Mouse (Mus musculus): ENCODE measurements at regions not wholly inside any gene's neighbourhood (a gene's known extent, or its start where the extent isn't known, plus 50 kb on each side); places are given as distances from the start of the nearest gene placed in this dataset.

GRCm38 (mm10) chr11:89932231-89932865 is 70.3 kb downstream of the Pctp start:
- DNase-seq (ENCODE audit: low spot score in 2 of 2) = peak; percentile 42

DNA sequence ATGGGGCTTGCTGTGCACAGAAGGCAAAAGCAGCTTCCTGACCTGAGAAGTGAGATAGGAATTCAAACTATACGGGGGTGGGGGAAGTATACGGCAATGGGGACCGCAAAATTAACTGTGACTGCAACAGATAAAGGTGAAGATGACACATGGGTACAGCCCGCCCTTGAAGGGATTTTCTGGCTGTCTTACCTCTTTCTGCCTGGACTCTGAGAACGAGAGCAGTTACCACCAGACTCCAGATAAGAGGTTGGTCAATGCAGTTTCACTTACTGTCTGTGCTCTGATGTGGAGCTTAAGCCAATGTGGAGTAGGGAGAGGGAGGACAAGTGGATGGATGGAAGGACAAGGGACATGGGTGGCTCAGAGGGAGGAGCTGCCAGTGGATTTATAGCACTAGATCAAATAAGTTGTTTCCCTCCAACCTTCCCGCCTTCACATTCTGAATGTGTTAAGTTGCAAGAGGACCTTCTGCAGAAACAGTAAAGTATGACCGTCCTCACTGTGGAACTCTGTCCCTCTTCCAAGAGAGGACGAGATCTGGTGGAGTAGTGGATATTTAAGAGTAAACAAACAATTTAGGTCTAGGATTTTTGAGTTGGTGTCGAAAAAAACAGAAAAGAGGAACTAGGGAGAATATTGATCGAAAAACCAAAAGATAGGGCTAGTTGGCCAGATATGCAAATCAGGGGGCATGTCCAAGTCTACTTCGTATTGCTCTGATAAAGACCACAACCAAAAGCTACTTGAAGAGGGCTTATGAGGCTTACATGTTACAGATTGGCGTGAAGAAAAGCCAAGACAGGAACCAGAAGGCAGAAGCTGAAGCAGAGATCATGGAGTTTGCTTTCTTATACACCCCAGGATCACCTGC is 73.3 kb downstream of the Pctp start:
- no peak for DNase-seq (ENCODE audit: low spot score in 2 of 2)

DNA sequence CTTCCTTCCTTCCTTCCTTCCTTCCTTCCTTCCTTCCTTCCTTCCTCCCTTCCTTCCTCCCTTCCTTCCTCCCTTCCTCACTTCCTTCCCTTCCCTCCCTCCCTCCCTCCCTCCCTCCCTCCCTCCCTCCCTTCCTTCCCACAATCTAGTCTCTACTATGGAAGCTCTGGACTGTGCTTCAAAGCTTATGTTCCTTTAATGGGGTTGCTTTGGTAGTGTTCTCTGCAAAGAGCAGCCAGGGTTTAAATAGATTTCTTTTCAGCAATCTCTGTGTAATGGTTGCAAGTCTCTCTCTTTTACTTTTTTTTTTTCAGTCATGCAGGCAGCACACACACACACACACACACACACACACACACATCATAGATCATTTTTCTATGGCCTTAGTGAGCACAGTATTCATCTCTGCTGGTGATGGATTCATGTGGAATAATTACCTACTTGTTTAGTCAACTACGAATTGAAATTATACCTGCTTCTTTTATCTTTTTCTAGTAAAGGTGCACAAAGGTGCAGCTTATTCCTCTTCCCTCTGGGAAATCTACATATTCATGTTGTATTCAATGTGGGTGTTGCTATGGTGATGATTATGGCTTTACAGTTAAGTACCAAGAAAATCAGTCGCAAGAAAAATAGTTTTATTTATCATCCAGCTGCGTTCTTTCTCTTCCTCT is 75.1 kb downstream of the Pctp start:
- no peak for DNase-seq (ENCODE audit: low spot score in 2 of 2)

DNA sequence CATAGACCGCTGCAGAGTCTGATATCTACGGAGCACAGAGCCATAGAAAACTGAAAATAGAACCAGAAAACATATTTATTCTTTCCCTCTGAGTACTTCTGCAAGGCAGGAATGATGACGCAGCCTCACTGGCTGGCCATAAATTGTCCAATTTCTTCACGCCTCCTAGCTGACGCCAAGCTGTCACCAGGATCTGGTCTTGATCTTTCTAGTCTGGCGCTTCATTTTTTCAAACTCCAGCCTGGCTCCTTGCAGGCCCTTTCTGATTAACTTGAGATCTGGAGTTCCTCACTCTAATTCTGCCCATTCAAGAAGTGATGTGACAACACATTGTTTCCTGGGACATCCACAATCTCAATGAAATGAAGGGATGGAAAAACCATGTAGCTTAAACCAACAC is 80.1 kb downstream of the Pctp start:
- no peak for DNase-seq (ENCODE audit: low spot score in 2 of 2)

DNA sequence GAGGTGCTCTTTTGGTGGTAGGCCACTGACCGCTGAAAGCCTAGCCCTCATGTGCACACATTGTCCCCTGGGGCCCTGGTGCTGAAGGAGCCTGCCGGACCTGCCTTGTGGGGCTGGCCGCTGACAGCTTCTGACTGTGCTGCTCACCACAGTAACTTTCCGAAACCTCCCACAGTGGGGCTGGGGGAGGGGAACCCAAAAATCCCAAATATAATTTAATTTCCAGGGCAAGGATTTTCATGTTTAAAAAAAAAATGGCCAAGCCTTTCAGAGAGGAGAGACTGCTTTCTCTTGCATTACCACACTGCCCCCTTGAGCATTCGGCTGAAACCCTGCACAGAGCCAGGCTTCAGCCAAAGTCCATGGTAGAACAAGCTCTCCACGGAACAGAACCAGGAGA is 81.5 kb downstream of the Pctp start:
- DNase-seq (ENCODE audit: low spot score in 2 of 2) = peak; percentile 64 to 70

DNA sequence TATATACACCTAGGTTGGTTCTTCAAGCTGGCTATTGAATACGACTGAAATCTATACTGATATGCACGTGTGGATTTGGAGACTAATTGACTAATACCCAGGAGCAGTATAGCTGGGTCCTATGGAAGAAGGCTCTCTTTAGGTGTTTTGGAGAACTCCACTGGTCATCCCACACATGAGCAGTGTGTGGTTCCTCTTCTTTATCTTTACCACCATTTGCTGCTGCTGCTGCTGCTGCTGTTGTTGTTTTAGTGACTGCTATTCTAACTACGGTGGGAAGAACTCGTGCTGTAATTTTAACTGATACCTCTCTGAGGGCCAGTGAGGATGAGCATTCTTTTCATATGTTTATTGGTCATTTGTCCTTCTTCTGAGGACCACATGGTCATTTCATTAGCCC is 86.9 kb downstream of the Pctp start:
- DNase-seq (ENCODE audit: low spot score in 2 of 2) = no peak

- no peak for DNase-seq (ENCODE audit: low spot score in 2 of 2)
Measured at GRCm38 (mm10) chr11:89914577-89914976, 88.1 kb downstream of the Pctp start.

- DNase-seq (ENCODE audit: low spot score in 2 of 2) = no peak
Measured at GRCm38 (mm10) chr11:89901241-89901740, 101.4 kb downstream of the Pctp start.

GRCm38 (mm10) chr11:89898516-89898915 is 104.2 kb downstream of the Pctp start:
- DNase-seq (ENCODE audit: low spot score in 2 of 2) = no peak

DNA sequence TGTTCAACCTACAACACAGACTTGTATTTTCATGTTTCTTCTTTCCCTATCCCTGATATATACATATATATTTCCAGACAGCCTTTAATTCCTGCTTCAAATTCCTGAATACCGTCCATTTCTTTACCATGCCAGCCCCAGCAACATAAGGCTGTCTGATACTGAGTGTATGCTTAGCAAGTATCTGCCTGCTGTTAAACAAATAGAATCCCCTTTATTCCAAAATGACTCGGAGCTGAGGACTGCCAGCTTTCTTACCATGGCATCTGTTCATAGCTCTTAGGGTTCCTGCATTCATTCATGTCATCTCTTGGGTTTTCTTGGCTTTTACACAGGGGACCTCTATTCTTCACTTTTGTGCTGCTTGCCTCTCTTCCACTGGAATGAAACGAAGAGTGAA is 105.8 kb downstream of the Pctp start:
- DNase-seq (ENCODE audit: low spot score in 2 of 2) = no peak

DNA sequence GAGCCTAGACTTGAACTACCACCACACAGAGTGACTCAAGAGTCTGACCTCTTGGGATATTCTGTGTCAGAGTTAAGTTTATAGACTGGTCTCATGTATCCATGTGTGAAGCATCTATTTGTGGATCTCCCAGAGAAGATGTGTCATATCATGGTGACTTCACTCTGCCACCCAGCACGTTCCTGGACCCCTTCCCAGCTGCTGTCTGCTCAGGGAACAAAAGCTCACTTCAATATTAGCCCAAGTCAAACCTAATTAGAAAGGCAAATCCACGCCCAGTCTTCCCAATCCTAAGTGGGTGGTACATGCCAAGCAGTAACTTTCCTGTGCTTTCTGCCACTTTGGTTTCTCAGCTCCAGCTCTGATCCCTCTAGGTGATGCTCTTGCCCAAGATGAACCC is 94.1 kb upstream of the Ankfn1 start:
- DNase-seq (ENCODE audit: low spot score in 2 of 2) = no peak

GRCm38 (mm10) chr11:89867575-89867974 is 90.1 kb upstream of the Ankfn1 start:
- no peak for DNase-seq (ENCODE audit: low spot score in 2 of 2)

DNA sequence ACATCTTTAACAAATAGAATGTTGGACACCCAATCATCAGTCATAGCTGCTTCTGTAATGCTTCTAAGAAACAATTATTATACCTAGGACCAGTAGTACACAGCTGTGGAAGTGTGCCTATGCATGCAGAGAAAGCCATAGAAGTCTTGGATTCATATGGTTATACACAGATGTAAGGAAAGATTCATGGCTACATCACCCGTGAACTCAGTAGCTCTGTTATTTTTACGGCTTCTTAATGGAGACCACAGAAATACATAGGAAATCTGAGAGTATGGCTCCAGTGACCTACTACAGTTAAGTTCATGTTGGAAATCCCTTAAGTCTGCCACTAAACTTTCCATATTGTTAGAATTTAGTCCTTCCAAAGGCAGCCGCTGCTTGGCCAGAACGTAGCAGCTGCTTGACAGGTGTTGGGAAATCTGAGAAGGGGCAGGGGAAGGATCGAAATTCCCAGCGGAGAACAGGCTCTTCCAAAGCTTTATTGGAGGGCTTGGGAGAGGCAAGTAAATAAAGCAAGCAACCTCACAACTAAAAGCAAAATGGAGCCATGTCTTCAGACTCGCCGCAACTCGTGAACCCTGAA is 78.8 kb upstream of the Ankfn1 start:
- DNase-seq (ENCODE audit: low spot score in 2 of 2) = no peak

DNA sequence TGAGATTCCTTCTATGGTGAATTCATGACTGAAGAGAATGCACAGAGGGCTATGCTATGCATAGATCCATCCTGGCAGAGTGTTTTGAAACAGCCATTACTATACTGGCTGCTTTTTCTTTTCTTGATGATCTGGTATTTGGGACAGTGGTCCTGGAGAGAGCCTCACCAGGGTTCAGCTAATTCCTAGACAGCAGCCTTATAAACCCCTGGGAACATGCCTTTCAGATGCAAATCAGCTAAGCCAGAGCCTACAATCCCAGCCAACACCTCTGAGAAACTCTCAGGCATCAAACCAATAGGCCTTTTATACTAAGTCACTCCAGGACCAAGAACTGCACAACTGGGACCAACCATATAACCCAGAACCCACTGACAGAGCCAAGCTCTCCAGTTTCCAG is 64.4 kb upstream of the Ankfn1 start:
- DNase-seq (ENCODE audit: low spot score in 2 of 2) = peak in 1 of 2 experiments; percentile 9

- DNase-seq (ENCODE audit: low spot score in 2 of 2) = peak; percentile 9 to 43
Measured at GRCm38 (mm10) chr11:89839671-89840327, 62.3 kb upstream of the Ankfn1 start.

GRCm38 (mm10) chr11:89837995-89838394 is 60.5 kb upstream of the Ankfn1 start:
- DNase-seq (ENCODE audit: low spot score in 2 of 2) = no peak

DNA sequence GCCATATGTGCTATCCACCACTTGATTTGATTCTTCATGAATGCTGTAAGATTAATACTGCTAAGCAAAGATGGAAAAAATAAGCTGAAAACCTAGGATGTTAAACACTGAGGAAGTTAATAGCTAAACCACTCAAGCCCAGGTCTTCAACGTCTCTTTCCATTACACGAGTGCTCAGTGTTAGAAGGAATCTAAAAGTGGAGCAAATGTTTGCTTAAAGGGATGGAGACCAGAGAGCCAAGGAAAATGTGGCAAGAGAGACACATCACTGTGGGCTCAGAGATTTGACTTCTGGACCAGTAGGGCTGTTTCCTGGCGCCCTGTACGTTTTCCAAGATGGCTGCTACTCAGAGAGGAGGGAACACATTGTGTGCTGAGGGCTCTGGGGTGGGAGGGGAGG is 59.4 kb upstream of the Ankfn1 start:
- DNase-seq (ENCODE audit: low spot score in 2 of 2) = no peak

GRCm38 (mm10) chr11:89834068-89834467 is 56.6 kb upstream of the Ankfn1 start:
- no peak for DNase-seq (ENCODE audit: low spot score in 2 of 2)

GRCm38 (mm10) chr11:89831577-89832110 is 54.2 kb upstream of the Ankfn1 start:
- DNase-seq (ENCODE audit: low spot score in 2 of 2) = no peak
